Mouse (Mus musculus) T-cell, adult 2 months (primary cell): Measurements from ENCODE around the gene Lman2l.

Experiments
- DNase-seq: peaks from one replicate; pipeline ENCODE4 v3.0.0; 2022; ENCODE audit warnings: low spot score

Lman2l gene

DNA sequence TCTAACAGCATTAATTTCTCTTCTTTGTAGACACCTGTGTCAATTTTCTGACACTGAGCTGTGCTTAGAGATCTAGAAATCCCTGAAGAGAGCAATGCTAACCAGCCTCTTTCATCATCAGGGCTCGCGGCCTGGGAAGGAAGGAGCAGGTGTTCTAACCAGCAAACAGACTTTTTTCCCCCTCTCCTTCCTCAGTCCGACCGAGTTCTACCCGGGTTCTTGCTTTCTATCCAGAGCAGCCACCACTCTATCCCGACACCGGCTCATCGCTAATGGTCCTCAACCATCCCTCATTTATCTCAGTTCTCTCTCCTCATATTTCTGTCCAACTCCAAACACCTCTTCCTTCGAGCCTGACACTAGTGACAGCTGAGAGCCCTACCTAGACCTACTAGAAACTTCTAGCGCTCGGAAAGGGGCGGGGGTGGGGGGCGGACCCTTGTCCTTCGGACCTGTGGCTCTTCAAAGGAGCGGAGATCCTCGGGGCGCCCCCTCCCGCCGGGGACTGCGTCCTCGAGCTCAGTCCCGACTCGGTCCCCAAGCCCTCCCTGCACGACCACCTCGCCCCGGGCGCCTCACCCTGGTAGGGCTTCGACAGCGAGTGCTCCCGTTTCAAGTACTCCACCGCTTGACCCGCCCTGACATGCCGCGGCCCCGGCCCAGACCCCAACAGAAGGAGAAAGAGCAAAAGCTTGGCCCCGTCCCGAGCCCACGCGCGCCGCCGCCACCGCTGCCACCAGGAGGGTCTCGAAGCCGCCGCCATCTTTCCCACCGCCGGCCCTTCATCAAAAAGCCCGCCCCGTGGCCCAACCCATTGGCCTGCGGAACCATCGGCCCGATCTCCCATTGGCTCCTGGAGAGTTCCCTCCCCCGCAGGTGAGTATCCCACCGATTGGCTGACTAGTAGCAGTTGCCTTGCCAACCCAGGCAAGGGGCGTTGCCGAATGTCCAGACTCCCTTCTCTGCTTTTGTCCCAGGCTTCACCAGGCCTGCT is at the start of gene Lman2l:
Gene Lman2l (minus strand): TSS at position 801 of the 994 bp plus-strand sequence.
- DNase-seq, result peak; percentile 96

DNA sequence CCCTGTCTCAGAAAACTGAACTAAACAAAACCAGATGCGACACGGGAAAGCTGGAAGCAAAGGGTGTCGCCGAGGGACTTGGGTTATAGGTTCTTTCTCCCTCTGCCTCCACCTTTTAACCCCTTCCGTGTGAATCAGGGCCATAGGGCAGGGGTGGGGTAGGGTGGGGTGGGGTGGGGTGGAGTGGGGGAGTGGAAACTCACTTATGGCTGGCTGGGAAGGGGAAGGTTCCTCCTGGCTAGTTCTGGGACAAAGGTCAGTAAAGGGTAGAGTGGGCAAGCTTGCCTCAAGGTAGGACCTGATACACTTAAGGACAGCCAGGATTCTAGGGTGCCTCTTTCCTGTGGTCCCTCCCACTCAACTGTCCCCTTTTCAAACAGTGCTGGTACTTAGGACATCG is 48.2 kb upstream of the Lman2l start:
- DNase-seq, result no peak

DNA sequence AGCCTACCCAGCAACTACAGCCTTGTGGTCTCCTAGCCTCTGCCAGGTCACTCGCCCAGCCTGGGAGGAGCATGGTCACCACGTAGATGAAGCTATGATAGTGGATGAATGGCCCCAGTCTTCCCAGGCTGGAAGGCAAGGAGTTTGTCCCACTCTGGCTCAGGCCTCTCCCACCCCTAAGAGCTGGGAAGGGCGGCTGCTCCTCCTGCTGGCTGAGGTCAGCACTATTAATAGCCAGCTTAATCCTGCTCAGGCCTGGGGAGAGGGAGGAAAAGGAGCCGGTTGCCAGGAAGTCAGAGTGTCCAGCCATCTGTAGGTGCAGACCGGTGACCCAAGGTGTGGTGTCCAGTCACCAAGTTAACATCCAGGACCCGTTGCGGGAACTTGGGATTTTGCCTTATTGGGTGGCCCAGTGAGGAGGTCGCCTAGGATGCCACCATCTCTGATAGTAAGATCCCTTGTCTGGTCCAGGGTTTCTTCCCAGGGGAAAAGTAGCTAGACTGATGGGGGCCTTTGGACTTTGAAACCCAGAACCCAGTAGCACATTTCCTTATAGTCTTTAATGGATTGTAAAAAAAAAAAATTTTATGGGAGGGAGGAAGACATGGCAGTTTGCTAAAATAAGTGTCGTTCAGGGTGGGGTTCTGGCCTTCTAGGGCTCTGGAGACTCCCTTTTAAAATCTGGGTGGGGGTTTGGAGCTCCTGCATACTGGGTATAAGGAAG is 47.5 kb upstream of the Lman2l start:
- DNase-seq, result no peak

DNA sequence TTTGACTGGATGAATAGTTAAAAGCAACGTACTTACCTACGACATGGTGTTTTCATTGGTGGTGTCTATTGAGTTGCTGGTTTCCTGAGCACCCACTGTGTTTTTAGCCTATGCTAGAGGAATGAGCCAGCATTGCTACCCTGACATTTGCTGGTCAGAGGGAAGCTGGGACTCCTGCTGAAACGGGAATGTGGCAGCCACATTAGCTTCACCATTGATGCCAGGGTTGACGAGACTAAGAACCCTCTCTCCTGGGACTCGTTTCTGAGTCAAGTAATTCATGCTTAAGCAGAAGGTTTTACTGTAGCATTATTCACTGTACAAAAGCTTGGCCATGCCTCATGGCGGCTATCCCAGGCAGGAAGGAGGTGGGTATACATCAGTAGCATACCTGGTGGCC is 44.6 kb upstream of the Lman2l start:
- DNase-seq, result no peak

DNA sequence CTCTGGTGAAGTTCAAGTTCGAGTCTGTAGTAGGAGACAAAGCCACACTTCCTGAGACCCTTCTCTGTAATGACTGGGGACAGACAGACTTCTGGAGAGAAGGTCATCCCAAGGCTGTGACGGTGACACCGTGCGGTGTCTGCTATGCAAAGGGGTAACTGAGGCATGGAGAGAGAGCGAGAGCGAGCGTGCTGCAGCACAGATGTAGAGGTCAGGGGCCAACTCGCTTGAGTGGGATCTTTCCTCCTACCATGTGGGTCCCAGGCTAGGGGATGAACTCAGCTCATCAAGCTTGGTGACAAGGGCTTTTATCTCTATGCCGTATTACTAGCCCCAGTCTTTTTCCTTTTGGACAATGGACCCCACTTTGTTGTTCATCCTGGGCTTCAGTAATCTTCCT is 42.0 kb upstream of the Lman2l start:
- no peak for DNase-seq

DNA sequence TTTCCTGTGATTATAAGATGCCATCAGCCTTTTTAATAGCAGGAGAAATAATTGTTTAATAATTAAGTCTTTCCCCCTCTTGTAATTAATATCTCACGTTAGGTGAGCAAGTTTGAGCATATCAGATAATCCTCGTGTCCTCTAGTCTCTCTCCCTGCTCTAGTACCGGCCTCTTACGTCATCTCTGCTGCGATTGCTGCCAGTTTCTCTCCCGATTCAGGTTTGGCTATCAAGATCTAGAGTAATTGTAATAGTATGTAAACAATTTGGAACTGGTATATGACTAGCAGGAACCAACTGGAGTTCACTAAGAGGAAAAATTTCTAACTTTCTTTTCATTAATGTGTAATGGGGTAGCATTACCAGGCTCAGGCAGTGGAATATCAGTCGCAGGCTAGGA is 40.0 kb upstream of the Lman2l start:
- DNase-seq, result no peak

DNA sequence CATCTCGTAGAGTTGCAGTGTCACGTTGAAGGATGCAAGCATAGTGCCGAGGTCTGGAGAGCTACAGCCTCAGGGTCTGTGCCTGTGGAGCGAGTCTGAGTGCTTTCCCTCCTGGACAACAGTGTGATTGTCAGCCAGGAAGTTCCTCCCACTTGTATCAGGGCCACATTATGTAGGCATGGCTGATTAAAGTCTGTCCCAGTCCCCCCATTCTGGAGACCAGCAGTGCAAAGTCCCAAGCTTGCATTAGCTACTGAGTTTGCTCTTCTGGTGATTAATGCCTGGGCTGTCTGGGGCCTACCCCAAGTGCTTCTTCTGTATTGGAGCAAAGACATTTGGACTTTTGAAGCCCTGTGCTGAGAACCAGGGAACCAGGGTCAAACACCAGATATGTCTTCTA is 38.8 kb upstream of the Lman2l start:
- DNase-seq, result no peak

DNA sequence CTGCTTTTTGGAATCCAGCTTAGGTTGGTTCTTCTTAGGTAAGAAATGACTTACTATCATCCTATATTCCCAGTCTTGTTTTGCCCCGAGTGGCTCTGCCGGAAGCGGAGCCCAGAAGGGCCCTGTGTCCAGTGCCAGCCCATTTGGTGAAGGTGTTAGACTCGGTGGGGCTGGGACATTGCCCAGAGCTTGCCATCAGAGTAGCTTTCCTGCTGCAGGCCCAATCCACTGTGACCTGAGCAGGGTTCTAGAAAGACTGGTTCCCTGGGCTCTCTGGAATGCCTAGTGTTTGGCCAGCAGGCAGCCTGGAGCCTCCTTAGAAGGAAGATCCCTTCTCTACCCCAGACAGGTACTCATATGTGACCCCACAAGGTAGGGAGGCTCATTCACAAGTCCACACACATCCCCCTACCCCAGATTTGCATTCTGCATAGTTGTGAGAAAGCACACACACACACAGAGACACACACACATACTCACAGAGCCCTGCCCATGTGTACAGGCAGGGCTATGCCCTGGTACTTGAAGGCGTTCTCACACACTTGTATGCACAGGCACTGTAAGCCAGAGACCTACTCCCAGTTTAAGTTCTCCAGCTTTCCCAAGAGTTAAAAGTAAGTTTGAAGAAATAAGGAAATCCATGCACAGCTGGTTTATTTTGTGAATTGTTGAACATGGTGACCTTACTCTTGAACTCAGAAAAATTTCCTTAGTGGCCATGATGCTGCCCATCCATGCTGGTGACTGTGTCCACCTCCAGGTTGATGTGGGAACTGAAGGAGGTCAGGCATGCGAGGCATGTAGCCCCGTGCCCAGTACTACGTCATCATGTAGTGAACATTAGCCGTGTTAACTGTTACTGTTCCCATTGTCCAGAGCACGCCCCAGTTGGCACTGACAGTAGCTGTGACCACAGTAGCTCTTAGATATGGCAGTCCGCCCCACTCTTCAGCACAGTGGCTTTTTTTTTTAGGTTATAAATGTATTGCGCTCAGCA is 35.1 kb upstream of the Lman2l start:
- no peak for DNase-seq

DNA sequence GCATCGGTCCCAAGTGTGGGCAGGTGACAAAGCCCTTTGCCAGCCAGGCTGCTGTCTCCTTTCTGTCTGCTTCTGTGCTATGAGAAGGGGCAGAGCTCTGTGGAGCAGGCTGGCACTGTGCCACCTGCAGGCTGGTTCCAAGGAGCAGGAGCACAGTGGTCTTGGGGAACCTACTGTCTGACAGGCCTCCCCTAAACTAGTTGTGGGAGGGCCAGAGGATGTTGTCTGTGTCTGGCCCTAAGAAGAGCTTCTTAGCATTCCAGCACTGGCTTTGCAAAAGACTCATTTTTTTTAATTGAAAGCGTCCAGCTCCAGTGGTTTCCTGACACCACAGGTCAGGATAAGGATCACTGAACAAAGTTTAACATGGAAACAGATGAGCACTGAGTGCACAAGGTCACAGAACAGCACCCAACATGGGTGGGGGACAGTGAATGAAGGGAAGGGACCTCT is 33.3 kb upstream of the Lman2l start:
- DNase-seq, result no peak

DNA sequence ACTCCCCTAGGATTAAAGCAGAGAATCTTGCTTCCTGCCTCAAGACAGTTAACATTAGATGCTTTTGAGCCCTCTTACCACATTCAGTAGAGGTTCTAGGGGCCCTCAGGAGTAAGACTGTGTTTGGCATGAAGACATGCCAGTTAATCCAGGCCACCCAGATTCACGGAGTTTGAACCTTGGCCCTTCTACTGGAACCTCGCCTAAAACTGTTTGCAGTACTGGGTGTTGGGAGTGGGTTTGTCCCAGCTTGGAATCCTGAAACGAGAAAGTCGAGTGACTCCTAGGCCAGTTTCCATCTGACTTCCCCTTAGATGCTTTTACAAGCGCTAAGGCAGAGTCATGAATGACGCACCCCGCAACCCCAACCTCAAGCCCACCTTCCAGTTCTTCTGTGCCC is 31.4 kb upstream of the Lman2l start:
- no peak for DNase-seq

DNA sequence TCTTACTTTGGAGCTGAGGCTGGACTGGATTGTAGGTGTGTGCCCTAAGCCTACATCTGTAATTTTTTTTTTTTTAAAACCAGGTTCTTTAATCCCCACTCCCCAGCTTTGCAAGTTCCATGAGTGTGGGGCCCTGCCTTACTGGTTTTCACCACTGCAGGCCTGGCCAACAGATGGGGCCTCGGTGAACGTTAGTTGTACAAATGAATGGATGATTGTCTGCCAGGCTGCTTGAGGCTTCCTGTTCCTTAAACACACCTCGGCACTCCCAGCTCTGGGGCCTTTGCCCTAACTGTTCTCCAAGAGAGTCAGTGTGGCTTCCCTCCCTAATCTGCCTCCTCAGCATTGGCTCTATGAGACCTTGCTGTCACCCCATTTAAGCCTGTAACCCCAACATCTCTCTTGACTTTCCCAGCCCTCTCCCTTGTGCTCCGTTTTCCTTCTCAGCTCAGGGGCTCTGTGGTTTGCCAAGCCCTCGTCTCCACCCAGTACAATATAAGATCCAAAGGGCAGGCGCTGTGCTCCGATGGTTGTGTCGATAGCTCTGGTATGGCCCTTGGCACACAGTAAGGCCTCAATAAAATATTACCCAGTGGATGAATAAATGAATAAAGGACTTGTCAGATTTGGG is 30.5 kb upstream of the Lman2l start:
- no peak for DNase-seq

DNA sequence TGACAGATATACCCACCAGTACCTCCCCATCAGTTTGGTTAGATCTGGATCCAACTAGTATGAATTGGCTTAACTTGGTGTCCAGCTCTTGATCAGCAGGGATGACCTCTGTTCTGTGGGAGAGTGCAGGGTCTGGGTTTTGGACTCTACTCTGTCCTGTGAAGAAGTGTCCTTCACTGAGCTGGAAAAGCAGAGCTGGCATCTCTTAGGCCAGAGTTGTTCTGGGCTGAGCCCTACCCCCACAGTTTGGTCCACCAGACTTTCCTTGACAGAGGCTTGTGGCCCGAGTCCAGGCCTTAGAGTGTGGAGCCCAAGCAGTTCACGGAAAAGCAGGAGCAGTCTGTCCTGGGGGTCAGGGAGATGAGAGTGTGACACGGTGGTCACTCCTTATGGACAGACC is 29.6 kb upstream of the Lman2l start:
- no peak for DNase-seq

DNA sequence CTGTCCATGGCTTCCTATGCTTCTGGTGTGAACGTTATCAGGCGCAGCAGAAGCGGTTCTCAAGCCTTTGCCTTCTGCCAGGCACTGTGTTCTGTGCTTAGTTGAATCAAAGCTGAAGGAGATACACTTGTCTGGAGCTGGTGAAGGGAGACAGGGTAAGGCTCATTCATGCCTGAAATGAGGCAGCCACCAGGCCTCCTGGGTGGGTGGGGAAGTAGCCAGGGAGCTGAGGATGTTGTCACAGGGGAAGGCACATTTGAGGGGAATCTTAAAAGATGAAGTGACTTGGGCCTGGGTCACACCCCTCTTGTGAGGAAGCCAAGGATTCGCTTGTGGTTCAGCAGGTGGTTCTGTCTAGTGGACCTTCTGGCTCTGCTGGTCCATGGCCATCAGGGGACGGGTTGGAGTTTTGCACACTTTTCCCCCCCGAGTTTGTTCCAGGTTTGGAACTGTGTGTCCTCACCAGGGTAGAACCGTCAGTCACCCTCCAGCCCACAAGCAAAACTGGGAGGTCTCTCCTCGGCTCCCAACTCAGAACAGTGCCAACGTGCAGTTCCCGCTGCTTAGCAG is 28.2 kb upstream of the Lman2l start:
- no peak for DNase-seq

DNA sequence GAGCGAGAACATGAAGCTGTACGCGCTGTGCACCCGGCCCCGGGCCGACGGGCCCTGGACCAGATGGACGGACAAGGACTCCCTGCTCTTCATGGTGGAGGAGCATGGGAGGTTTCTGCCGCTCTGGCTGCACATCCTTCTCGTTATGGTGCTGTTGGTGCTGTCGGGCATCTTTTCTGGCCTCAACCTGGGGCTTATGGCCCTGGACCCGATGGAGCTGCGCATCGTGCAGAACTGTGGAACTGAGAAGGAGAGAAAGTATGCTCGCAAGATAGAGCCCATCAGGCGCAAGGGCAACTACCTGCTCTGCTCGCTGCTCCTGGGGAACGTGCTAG is 27.0 kb upstream of the Lman2l start:
- peak; percentile 20 for DNase-seq

DNA sequence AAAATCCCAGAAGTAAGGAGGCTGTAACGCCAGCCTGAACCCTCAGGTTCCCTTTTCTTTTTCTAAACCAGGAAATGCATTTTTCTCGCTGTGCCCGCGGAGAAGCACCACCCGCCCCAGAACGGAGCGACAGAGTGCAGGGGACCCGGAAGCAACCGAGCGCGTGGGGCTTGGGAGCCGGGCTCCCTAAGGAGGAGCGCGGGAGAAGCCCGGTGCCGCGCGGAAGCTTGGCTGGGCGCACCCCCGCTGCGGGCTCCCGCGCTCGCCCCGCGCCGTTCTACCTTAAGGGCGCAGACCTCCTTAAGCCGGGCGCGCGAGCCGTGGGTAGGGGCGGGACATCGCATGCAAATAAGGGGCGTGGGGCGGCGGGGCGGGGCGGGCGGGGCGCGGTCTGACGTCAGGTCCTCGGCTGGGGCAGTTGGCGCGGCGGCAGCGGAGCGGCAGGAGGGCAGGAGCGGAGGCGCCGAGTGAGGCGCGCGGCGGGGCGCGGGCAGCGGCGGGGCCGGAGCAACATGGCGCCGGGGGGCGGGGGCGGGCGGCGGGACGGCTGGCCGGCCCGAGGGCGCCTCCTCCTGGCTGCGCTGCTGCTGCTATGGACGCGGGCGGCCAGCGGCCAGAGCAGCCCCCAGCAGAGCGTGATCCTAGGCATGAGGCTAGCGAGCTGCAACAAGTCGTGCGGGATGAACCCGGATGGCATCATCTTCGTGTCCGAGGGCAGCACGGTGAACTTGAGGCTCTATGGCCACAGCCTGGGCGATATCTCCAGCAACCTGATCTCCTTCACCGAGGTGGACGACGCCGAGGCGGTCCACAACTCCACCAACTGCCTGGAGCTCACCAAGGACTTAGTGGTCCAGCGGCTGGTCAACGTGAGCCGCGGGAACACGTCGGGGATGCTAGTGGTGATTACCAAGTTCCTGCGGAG is 26.4 kb upstream of the Lman2l start, which contains the start of gene Cnnm4:
Gene Cnnm4 (plus strand): TSS at position 440 of the 925 bp plus-strand sequence.
- peak; percentile 79 for DNase-seq

DNA sequence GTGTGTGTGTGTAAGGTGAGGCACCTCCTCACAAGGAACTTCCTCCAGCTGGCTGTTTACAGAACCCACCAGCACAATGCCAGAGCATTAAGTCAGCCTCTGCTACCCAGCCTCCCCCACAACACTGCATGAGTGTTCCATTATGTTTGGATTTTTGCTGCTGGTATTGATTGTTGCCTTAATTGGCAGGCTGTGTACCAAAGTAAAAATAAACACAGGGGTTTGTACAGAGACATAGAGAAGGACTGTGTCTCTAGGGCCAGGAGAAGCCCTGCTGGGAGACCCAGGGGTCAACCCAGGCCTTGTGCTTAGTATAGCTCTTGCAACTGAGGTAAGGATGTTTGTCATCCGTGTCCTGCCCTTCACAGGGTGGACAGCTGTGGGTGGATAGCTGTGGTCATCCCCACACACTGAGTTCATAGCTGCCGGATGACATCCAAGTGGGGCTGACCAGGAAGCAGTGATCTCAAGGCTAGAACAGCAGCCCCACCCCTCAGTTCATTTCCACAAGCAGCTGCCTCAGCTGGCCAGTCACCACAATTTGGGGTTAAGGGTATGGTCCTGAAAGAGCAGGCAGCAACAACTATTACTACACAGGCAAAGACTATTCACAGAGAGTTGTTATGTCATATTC is 24.9 kb upstream of the Lman2l start:
- DNase-seq, result no peak

DNA sequence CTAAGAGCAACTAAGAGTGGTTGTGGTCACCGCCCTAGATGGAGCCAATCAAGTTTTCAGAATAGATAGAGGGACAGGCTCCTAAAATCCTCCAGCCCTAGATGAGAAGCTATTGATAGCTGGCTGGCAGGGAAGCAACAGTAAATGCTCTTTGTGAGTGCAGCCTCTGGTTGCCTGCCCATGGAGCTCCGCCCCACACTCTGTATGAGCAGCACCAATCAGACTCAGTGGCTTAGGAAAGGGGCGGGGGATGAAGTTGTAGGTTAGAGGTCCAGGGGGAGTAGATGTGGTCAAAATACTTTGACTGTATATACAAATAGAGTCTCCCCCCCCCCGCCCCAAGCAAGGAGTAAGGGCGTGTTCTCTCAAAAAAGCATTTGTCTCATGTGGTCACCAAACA is 22.4 kb upstream of the Lman2l start:
- no peak for DNase-seq

DNA sequence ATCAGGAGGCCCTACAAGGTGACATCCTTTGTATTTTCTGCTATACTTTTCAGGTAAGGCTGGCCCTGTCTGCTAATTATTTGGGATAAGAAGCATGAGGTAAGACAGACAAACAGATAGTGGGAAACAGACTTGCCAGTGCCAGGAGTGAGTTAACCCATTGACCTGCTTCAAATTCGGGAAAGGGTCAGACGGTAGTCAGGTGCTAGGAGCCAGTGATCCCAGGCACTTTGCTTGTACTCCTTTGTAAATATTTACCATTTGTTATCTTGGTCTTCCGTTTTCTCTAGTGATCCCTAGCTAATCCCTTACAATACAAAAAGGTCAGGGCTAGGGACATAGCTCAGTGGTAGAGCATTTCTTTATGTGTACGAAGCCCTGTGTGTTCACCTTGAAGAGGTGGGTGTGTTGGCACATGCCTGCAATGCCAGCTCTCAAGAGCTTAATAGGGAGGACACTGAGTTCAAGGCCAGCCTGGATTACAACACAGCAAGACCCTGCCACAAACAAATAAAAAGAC is 20.6 kb upstream of the Lman2l start:
- no peak for DNase-seq

DNA sequence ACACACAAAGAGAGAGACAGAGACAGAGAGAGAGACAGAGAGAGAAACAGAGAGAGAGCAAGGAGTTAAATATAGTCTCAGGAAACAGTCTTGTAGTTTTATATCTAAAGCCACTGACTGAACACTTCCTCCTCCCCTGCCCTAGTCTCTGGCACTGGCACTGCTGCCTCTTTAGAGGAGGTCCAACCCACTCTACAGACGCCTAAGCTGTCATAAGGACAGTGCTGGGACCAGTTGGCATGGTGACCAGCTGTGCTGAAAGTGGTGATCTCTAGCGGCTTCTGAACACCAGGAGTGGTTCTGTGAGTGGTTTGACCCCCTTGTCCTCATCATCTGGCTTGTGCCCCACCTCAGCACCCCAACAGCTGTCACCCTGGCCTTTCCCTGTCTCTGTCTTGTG is 16.8 kb upstream of the Lman2l start:
- peak; percentile 27 for DNase-seq
